Mouse (Mus musculus) myocyte (in vitro differentiated cells): Measurements from ENCODE around the gene Rcor2.

Source experiments
- MYOD1 ChIP-seq, 3 experiments: IDR thresholded peaks; one replicate each; pipeline ENCODE4 v1.6.1; 2011; ENCODE audit warnings: control low read depth in 2 of 3, low read depth in 2 of 3, mild to moderate bottlenecking in 2 of 3, moderate library complexity in 1 of 3; ENCODE audit not compliant: insufficient read length in 2 of 3, control insufficient read depth in 1 of 3
- POLR2A ChIP-seq: IDR thresholded peaks from one replicate; pipeline ENCODE4 v1.6.1; 2011; ENCODE audit warnings: low read depth, mild to moderate bottlenecking, control low read depth, moderate library complexity; ENCODE audit not compliant: insufficient read length
- POLR2AphosphoS2 ChIP-seq: IDR thresholded peaks from one replicate; pipeline ENCODE4 v1.6.1; 2011; ENCODE audit warnings: low read depth, control low read depth; ENCODE audit not compliant: insufficient read length
- USF1 ChIP-seq: IDR thresholded peaks from one replicate; pipeline ENCODE4 v1.6.1; 2011; ENCODE audit warnings: low read depth, mild to moderate bottlenecking, control low read depth, moderate library complexity

GRCm38 (mm10) chr19:7295071-7295658, 28.0 kb downstream of the Rcor2 start:
- no peak for TF ChIP-seq POLR2A
- TF ChIP-seq USF1: no peak
- no peak for TF ChIP-seq MYOD1 (IDR thresholded peaks at IDR 0.05; ENCODE audit: control insufficient read depth in 1 of 3, insufficient read length in 2 of 3, low read depth in 2 of 3)
- TF ChIP-seq POLR2AphosphoS2: no peak
